Mouse (Mus musculus) neural tube, embryonic 14.5 days (tissue): ENCODE results near the gene Kcnc3. TPM values are rescaled to one million over a fixed set of nuclear protein-coding genes. Genes with fewer than 3 reads are reported as not detected.

Experiments
- ATAC-seq: fragments of 200-750 bp; cut with Nextera tagmentation; 2 replicates; pipeline ENCODE4 v1.8.0; 2017; ENCODE audit warnings: low read depth, mild to moderate bottlenecking, moderate TSS enrichment, moderate library complexity
- H3K27ac ChIP-seq: fragments of 300-500 bp; sonication (generic); 2 replicates; pipeline ENCODE4 v1.5.1; 2014; ENCODE audit warnings: low read depth, mild to moderate bottlenecking, control low read depth, low read length, moderate library complexity, mixed read lengths
- H3K27me3 ChIP-seq: fragments of 300-500 bp; sonication (generic); 2 replicates; pipeline ENCODE4 v1.6.1; 2014; ENCODE audit warnings: low read length; ENCODE audit not compliant: control insufficient read depth, insufficient read depth
- H3K36me3 ChIP-seq: fragments of 300-500 bp; sonication (generic); 2 replicates; pipeline ENCODE4 v1.6.1; 2014; ENCODE audit warnings: low read length, mixed read lengths; ENCODE audit not compliant: control insufficient read depth, insufficient read depth
- H3K4me1 ChIP-seq: fragments of 300-500 bp; sonication (generic); 2 replicates; pipeline ENCODE4 v1.6.1; 2014; ENCODE audit warnings: low read length; ENCODE audit not compliant: control insufficient read depth, insufficient read depth
- H3K4me2 ChIP-seq: fragments of 300-500 bp; sonication (generic); 2 replicates; pipeline ENCODE4 v1.6.1; 2014; ENCODE audit warnings: mild to moderate bottlenecking, low read depth, low read length, control low read depth
- H3K4me3 ChIP-seq: fragments of 300-500 bp; sonication (generic); 2 replicates; pipeline ENCODE4 v1.5.1; 2014; ENCODE audit warnings: low read depth, low read length, control low read depth, mixed read lengths
- H3K9ac ChIP-seq: fragments of 300-500 bp; sonication (generic); replicated peaks from 2 replicates; pipeline ENCODE4 v1.6.1; 2014; ENCODE audit warnings: low read depth, mild to moderate bottlenecking, control low read depth, low read length, mixed read lengths
- H3K9me3 ChIP-seq: fragments of 300-500 bp; sonication (generic); 2 replicates; pipeline ENCODE4 v1.6.1; 2016; ENCODE audit warnings: low read length; ENCODE audit not compliant: control insufficient read depth
- WGBS: fragments of 180-500 bp; shearing (Covaris S2); extraction: QIAGEN DNeasy Blood & Tissue Kit; methylation state at CpG from one replicate; pipeline ENCODE4 v1.1.7; 2014; 5-methylcytosine and 5-hydroxymethylcytosine counted together
- polyA plus RNA-seq: library from polyadenylated mRNA; unstranded; fragments of >200 nt; fragmentation: Nextera tagmentation; extraction: Ambion mirVana; gene quantifications from 2 replicates; pipeline ENCODE4 v1.2.1, GENCODE M21; 2014

Kcnc3 gene
- polyA plus RNA-seq, 1 experiment from 2014 or later = 8.9 TPM

DNA sequence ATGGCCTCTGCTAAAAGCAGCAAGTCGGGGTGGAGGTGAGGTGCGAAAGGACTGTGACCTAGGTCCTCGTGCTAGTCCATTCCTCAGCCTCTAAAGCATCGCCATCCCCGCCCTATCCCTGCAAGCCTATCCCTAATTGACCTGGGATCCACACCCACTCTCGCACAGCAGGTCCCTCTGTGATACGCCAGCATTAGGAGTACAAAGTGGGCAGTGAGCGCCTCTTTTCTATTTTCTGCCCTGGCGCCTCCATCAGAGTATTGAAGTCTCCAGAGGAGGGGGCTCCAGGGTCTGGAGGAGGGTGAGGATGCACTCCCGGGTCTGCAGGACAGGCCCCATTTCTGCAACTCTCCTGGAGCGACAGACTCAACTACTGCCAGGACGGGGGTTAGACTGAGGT, 2.1 kb upstream of the Kcnc3 start:
- Histone ChIP-seq H3K4me1 (peaks cover 38% of the 10 kb centered on the region), H3K27ac (no peak overlapping the region; the same call in 1 of the 2 replicates), H3K4me2 (peak overlapping the region; percentile 73), H3K36me3 (no peaks in the 10 kb centered on the region), H3K9ac (peak overlapping the region; percentile 53), H3K9me3 (no peaks in the 10 kb centered on the region), H3K27me3 (peaks cover 11% of the 10 kb centered on the region; the same call in 1 of the 2 replicates), H3K4me3 (peak overlapping the region; percentile 42)
- 6% methylated on average over 12 of the region's 12 CpGs for whole genome bisulfite sequencing
- ATAC-seq = no peak

DNA sequence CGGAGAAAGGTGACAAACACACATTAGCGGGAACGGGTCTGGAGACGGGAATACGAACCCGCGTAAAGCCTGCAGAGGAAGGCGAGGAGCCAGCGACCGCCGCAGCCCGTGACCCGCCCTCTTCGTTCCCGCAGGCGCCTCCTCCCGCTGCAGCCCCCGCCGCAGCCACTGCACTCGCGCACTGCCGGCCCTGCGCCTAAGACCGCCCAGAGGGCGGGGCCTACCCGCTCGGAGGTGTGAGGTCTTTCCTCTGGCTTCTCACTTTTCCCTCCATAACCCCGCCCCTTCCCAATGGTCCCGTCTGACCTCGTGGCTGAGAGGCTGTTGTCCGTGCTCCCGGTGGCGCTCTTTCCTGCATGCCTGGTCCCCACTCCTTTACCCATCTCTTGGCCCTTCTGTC, 1.3 kb upstream of the Kcnc3 start:
- peak overlapping the region; percentile 42 for H3K4me3 ChIP-seq
- WGBS = 0% methylated on average over 21 of the region's 33 CpGs
- no peaks in the 10 kb centered on the region for H3K36me3 ChIP-seq
- peaks cover 11% of the 10 kb centered on the region; the same call in 1 of the 2 replicates for H3K27me3 ChIP-seq
- H3K9me3 ChIP-seq = no peaks in the 10 kb centered on the region
- H3K4me2 ChIP-seq = peak overlapping the region; percentile 73
- peaks cover 41% of the 10 kb centered on the region for H3K4me1 ChIP-seq
- H3K9ac ChIP-seq = peak overlapping the region; percentile 53
- peak; percentile 35 for ATAC-seq
- H3K27ac ChIP-seq = peak overlapping the region; percentile 57

DNA sequence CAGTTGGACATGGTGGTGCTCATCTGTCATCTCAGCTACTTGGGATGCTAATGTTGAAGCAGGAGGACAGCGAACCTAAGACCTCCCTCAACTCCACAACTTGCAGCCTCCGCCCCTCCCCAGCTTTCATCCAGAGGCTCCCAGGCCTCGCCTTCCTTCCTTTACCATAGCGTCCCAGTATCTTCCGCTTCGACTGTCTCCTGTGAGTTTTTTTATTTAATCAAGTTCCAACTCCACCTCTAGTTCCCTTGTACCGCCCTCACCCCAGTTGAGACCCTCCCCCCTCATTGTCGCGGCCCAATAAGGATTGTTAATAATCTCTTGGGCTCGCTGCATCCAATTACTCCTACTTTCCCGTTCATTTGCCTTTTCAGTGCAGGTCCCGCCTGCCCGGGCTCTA, 518 bp upstream of the Kcnc3 start:
- peak overlapping the region; percentile 57 for H3K27ac ChIP-seq
- H3K9ac ChIP-seq = no peak overlapping the region; the same call in 1 of the 2 replicates
- WGBS = 1% methylated on average over 13 of the region's 13 CpGs
- no peaks in the 10 kb centered on the region for H3K9me3 ChIP-seq
- H3K4me3 ChIP-seq = peak overlapping the region; percentile 42
- peaks cover 45% of the 10 kb centered on the region for H3K4me1 ChIP-seq
- no peaks in the 10 kb centered on the region for H3K36me3 ChIP-seq
- no peak for ATAC-seq
- peaks cover 11% of the 10 kb centered on the region; the same call in 1 of the 2 replicates for H3K27me3 ChIP-seq
- peak overlapping the region; percentile 73 for H3K4me2 ChIP-seq

DNA sequence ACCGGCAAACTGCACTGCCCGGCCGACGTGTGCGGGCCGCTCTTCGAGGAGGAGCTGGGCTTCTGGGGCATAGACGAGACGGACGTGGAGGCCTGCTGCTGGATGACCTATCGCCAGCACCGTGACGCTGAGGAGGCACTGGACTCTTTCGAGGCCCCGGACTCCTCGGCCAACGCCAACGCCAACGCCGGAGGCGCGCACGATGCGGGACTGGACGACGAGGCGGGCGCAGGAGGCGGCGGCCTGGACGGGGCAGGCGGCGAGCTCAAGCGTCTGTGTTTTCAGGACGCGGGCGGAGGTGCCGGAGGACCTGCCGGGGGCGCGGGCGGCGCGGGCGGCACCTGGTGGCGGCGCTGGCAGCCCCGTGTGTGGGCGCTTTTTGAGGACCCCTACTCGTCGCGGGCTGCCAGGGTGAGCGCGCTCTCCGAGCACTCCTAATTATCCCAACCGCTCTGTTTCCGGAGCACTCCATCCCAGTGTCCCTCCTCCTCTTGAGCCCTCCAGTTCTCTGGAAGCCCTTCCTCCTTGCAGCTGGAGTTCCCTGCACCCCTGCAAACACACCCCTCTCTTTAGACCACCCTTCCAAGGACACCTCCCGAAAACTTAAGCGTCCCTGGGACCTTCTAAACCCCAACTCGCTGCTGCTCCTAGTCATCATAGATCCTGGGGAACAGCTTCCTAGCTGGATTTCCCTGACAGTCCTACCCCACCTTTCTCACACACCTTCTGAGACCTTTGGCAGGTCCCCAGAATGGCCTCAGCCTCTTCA, 1.1 kb downstream of the Kcnc3 start:
- Histone ChIP-seq H3K27me3 (peaks cover 11% of the 10 kb centered on the region; the same call in 1 of the 2 replicates), H3K4me3 (peak overlapping the region; percentile 60), H3K27ac (0 out of 2 replicates have a peak overlapping the region, but pooled peaks have one; percentile 74), H3K9ac (peak overlapping the region; percentile 80), H3K9me3 (no peaks in the 10 kb centered on the region), H3K36me3 (no peaks in the 10 kb centered on the region), H3K4me2 (peak overlapping the region; percentile 73), H3K4me1 (peaks cover 45% of the 10 kb centered on the region)
- ATAC-seq = no peak
- WGBS = under 1% methylated on average over 38 of the region's 60 CpGs

DNA sequence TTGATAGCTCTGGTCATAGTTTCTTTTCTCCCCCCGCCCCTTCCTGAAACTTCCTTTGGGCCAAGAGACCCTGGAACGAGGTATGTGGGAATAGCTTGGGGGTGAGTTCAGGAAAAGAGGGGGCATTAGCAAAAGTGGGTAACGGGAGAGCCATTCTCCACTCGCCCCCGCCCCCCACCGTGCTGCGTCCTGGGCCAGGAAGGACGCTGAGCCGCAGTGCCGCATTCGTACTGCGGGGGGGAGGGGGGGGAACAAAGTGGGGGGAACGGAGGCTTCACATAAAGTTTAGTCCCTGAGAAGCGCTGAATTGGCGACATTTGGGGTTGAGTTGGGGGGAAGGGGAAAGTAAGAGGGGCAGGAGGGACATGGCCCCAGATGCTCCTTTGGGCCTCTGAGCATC, 2.6 kb downstream of the Kcnc3 start:
- H3K36me3 ChIP-seq = no peaks in the 10 kb centered on the region
- no peak for ATAC-seq
- peaks cover 7% of the 10 kb centered on the region; the same call in 1 of the 2 replicates for H3K27me3 ChIP-seq
- H3K4me3 ChIP-seq = peak overlapping the region; percentile 60; the same call in 1 of the 2 replicates
- H3K4me2 ChIP-seq = peak overlapping the region; percentile 73
- H3K27ac ChIP-seq = no peak overlapping the region
- no peak overlapping the region for H3K9ac ChIP-seq
- no peaks in the 10 kb centered on the region for H3K9me3 ChIP-seq
- 2% methylated on average over 15 of the region's 15 CpGs for WGBS
- peaks cover 37% of the 10 kb centered on the region for H3K4me1 ChIP-seq

GRCm38 (mm10) chr7:44593775-44594174, 3.3 kb downstream of the Kcnc3 start:
- ATAC-seq = peak; percentile 52
- peak overlapping the region; percentile 60 for H3K4me3 ChIP-seq
- H3K4me1 ChIP-seq = peaks cover 31% of the 10 kb centered on the region
- peak overlapping the region; percentile 58 for H3K9ac ChIP-seq
- H3K36me3 ChIP-seq = no peaks in the 10 kb centered on the region
- H3K4me2 ChIP-seq = peak overlapping the region; percentile 73
- H3K27ac ChIP-seq = peak overlapping the region; percentile 69; the same call in 1 of the 2 replicates
- WGBS = 1% methylated on average over 22 of the region's 22 CpGs
- H3K27me3 ChIP-seq = peaks cover 7% of the 10 kb centered on the region; the same call in 1 of the 2 replicates
- H3K9me3 ChIP-seq = no peaks in the 10 kb centered on the region

- Histone ChIP-seq H3K9me3 (no peaks in the 10 kb centered on the region), H3K27ac (peak overlapping the region; percentile 69; the same call in 1 of the 2 replicates), H3K4me2 (peak overlapping the region; percentile 73), H3K9ac (peak overlapping the region; percentile 58), H3K4me1 (peaks cover 29% of the 10 kb centered on the region), H3K36me3 (no peaks in the 10 kb centered on the region), H3K4me3 (peak overlapping the region; percentile 60), H3K27me3 (peaks cover 7% of the 10 kb centered on the region; the same call in 1 of the 2 replicates)
- WGBS = 55% methylated on average over 6 of the region's 6 CpGs
- no peak for ATAC-seq
These were observed 3.8 kb downstream of the Kcnc3 start for GRCm38 (mm10) chr7:44594291-44594690.

DNA sequence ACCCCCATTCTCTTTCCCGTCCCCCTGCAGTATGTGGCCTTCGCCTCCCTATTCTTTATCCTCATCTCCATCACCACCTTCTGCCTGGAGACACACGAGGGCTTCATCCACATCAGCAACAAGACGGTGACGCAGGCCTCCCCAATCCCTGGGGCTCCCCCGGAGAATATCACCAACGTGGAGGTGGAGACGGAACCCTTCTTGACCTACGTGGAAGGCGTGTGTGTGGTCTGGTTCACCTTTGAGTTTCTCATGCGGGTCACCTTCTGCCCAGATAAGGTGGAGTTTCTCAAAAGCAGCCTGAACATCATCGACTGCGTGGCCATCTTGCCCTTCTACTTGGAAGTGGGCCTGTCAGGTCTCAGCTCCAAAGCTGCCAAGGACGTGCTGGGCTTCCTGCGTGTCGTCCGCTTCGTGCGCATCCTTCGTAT, 4.7 kb downstream of the Kcnc3 start:
- H3K27me3 ChIP-seq = peaks cover 7% of the 10 kb centered on the region; the same call in 1 of the 2 replicates
- H3K4me3 ChIP-seq = no peak overlapping the region
- no peak overlapping the region for H3K9ac ChIP-seq
- peaks cover 24% of the 10 kb centered on the region for H3K4me1 ChIP-seq
- no peak for ATAC-seq
- H3K27ac ChIP-seq = no peak overlapping the region
- 94% methylated on average over 20 of the region's 20 CpGs for WGBS
- H3K4me2 ChIP-seq = no peak overlapping the region
- no peaks in the 10 kb centered on the region for H3K9me3 ChIP-seq
- no peaks in the 10 kb centered on the region for H3K36me3 ChIP-seq

GRCm38 (mm10) chr7:44596051-44596450, 5.6 kb downstream of the Kcnc3 start:
- H3K27ac ChIP-seq = no peak overlapping the region
- no peaks in the 10 kb centered on the region for H3K9me3 ChIP-seq
- no peak for ATAC-seq
- H3K4me2 ChIP-seq = no peak overlapping the region
- H3K4me1 ChIP-seq = peaks cover 24% of the 10 kb centered on the region
- no peak overlapping the region for H3K9ac ChIP-seq
- H3K4me3 ChIP-seq = no peak overlapping the region
- no peaks in the 10 kb centered on the region for H3K36me3 ChIP-seq
- peaks cover 5% of the 10 kb centered on the region; the same call in 1 of the 2 replicates for H3K27me3 ChIP-seq
- 82% methylated on average over 6 of the region's 6 CpGs for WGBS
